Mouse (Mus musculus) thymus, adult 2 months (tissue): Measurements from ENCODE around the gene Tpst1.

Experiments used
- CTCF ChIP-seq: fragments of 200-500 bp; IDR thresholded peaks from 2 replicates; pipeline ENCODE4 v1.5.1; 2012; ENCODE audit warnings: mild to moderate bottlenecking, control low read depth, low read length, moderate library complexity, borderline replicate concordance; ENCODE audit not compliant: control insufficient read depth, poor library complexity, insufficient read depth; ENCODE audit errors: extremely low read depth
- POLR2A ChIP-seq: fragments of 200-500 bp; IDR thresholded peaks from 2 replicates; pipeline ENCODE4 v1.6.1; 2012; ENCODE audit warnings: mild to moderate bottlenecking, low read length, control low read depth, moderate library complexity; ENCODE audit not compliant: control insufficient read depth, poor library complexity, insufficient read depth; ENCODE audit errors: extremely low read depth

DNA sequence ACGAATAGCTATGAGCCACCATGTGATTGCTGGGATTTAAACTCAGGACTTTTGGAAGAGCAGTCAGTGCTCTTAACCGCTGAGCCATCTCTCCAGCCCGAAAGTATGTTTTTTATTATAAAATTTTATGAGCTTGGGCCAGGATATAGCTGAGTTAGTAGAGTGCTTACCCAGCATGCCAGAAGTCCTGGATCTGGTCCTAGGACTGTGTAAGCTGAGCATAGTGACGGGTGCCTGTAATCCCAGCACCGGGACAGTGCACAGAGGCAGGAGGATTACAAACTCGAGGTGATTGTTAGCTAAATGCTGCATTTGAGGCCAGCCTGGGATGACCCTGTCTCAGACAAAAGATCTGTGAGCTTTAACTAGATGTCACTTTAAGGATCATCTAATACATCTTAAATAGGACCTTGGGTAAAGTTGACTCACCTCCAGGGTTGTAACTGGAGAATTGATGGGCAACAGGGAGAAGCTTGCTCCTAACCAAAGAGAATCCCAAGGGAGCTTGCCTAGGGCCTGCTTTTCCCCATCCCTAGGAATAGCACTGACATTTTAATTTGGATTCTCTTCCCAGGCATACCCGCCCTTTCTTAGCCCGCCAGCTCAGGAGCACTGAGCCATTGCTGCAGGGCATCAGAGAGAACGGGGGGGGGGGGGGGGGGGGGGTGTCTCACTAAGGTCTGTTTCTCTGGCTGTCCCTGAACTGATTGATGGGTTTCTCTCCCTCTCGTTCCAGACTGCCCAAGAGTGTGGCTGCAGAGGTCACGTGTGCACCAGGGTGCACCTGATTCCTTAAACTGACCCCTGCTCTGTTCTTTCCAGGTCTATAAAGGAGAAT is 55.8 kb downstream of the Tpst1 start:
- TF ChIP-seq CTCF, result no peak
- TF ChIP-seq POLR2A, result no peak
